Mouse (Mus musculus): ENCODE results near the gene Irgm1.

DNA sequence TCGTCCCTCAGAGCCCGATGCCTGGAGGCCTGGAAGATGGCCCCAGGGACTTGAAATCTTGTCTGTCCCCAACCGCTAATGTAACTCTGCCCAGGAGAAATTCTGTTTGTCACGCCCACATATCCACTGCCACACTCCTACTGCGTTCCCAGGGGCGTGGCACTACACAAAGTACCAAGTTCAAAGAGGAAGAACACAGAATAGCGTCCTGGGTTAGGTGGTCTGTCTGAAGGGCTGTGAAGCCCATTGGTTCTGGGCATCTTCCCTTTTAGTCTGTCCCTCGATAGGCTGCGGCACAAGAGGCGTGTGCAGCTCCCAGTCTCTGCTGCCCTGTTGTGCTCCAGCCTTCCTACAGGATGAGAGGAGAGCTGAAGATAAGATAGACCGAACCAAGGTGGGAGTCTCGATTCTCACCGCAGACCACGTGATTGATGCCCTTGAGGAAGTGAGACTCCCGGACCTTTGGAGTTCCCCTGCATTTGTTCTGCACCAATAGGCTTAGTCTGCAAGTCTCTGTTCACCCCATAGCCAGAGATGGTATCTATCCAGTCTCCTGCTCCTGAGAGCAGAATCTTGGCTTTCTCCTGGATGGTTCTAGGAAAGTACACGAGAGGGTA, 33.2 kb downstream of the Irgm1 start:
- TF ChIP-seq CTCF (IDR thresholded peaks at IDR 0.05; ENCODE audit: control insufficient read depth, insufficient read depth, insufficient replicate concordance, low read depth, low read length) (no peak), POLR2A (IDR thresholded peaks at IDR 0.05; ENCODE audit: control insufficient read depth, low read depth, low read length) (peak; percentile 60; the same call in 1 of the 2 replicates)
